Mouse (Mus musculus): Measurements from ENCODE around the gene Arpp21.

DNA sequence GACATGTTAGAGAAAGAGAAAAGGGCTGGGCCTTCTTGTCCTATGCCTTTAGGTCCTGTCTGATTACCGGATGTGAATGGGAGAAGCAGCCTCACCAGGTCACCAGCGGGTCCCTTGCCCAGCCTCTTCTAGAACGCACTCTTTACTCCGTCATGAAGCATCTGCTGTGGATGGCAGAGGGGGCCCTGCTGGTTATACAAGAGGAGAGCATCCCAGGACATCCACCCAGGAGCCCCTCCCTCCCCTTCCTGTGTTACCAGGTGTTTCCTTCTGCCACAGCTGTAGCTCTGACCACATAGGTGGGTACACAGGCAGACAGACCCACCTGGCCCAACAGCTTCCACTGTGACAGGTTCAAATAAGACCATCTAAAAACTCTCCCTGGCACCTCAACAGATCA, 18.6 kb downstream of the Arpp21 start:
- TF ChIP-seq EP300 (IDR thresholded peaks at IDR 0.05; ENCODE audit: insufficient read depth, low read depth, low read length) (no peak), CTCF (IDR thresholded peaks at IDR 0.05; ENCODE audit: low read depth, low read length) (no peak), POLR2A (IDR thresholded peaks at IDR 0.05; ENCODE audit: insufficient read depth, low read length) (no peak)
